Mouse (Mus musculus) spleen, postnatal 0 days (tissue): ENCODE measurements around the gene Vmn1r20. TPM values are rescaled to one million over a fixed set of nuclear protein-coding genes. Genes with fewer than 3 reads are reported as not detected.

Source experiments
- polyA plus RNA-seq: library from polyadenylated mRNA; unstranded; fragments of >200 nt; fragmentation: Nextera tagmentation; extraction: Ambion mirVana; gene quantifications from 2 replicates; pipeline ENCODE4 v1.2.1, GENCODE M21; 2015

Gene Vmn1r20
- not detected in 2 replicates for polyA plus RNA-seq

GRCm38 (mm10) chr6:57428630-57429029 is at the start of gene Vmn1r20:
TSS of gene Vmn1r20 (plus strand) at chr6:57428930.

GRCm38 (mm10) chr6:57395683-57396082 is 33.0 kb upstream of the Vmn1r20 start, which contains the start of gene Vmn1r18:
TSS of gene Vmn1r18 (minus strand) at chr6:57395783.

GRCm38 (mm10) chr6:57403480-57403879 is 25.2 kb upstream of the Vmn1r20 start, which contains the start of gene Vmn1r19:
TSS of gene Vmn1r19 (plus strand) at chr6:57403780.

Other genes with a start within 250 kb of the Vmn1r20 start
- gene Vmn1r13, start 225.6 kb upstream of the Vmn1r20 start, polyA plus RNA-seq = not detected in 2 replicates
- gene Vmn1r14, start 197.2 kb upstream of the Vmn1r20 start, polyA plus RNA-seq = not detected in 2 replicates
- not detected in 2 replicates for gene Vmn1r15, start 171.0 kb upstream of the Vmn1r20 start, polyA plus RNA-seq
- not detected in 2 replicates for gene Vmn1r16, start 99.4 kb upstream of the Vmn1r20 start, polyA plus RNA-seq
- not detected in 2 replicates for gene Vmn1r17, start 65.2 kb upstream of the Vmn1r20 start, polyA plus RNA-seq
- not detected in 2 replicates for gene Vmn1r18, start 33.1 kb upstream of the Vmn1r20 start, polyA plus RNA-seq
- gene Vmn1r19, start 25.1 kb upstream of the Vmn1r20 start, polyA plus RNA-seq = not detected in 2 replicates
- gene Ppm1k, start 106.5 kb downstream of the Vmn1r20 start, polyA plus RNA-seq = 1.00 and 1.5 TPM in 2 replicates
- 8.0 and 10.5 TPM in 2 replicates for gene Herc6, start 152.1 kb downstream of the Vmn1r20 start, polyA plus RNA-seq